Mouse (Mus musculus) induced T-regulatory cell, adult 2 months (primary cell): Measurements from ENCODE around the gene Ift172.
A peak's percentile ranks its signal among the peaks of the same experiment; 100 is the strongest.

Experiments used
- DNase-seq: peaks from one replicate; pipeline ENCODE4 v3.0.0-alpha.2; 2012; ENCODE audit warnings: low read depth

The Ift172 gene

DNA sequence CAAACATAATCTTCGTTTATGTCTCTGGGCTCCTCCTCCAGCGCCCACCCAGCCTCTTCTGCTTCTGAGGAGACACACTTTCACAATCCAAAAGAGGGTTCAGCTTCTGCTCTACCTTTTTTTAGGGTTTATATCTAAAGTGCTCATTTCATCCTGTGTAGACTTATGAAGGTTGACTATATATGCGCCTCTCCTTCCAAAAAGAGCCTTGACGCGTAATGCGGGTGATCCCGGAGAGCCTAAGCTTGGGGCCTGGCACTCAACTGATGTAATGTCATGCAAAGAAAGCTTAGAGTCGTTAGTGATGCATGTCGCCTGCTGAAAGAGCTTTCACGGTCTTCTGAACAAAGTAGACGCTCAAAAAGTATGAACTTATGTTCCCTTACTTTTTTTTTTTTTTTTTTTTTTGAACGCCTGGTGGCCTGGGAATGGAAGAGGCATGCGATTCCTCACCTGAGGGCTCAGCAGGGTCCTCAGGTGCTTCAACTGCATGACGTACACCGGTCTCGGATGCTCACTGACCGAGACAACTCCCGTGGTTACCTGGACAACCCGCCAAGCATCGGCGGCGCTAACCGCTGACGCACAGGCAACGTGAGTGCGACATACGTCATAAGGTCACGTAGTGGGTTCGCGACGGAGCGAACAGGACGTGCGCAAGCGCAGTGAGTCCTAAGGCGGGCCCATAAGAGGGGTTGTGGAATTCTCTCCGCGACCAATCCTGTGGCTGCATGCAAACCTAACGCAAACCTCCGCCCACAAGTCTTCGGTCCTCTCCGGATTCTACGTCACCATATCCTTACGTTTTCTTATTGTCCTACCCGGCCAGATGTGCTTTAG lies at the start of gene Ift172:
Ift172 (minus strand) TSS at position 596 of the 840 bp plus-strand sequence.
- DNase-seq = peak; percentile 99

DNA sequence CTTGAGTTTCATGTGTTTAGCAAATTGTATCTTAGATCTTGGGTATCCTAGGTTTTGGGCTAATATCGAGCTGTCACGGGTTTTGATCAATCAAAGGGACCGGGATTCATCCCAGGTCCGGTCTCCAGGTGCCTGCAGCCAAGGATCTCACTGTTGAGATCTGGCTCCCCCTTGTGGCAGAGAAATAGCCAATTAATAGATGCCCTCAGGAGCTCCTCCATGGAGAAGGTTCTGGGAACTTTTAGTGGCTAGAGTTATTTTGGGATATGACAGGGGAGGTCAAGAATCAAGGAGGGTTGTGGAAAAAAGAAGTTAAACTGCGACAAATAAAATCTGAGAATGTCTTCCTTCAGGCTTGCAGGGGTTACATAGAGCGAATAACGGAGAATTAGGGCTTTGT lies 37.3 kb upstream of the Ift172 start:
- peak; percentile 79 for DNase-seq

GRCm38 (mm10) chr5:31326850-31327249 lies 35.9 kb upstream of the Ift172 start:
- DNase-seq = peak; percentile 40

DNA sequence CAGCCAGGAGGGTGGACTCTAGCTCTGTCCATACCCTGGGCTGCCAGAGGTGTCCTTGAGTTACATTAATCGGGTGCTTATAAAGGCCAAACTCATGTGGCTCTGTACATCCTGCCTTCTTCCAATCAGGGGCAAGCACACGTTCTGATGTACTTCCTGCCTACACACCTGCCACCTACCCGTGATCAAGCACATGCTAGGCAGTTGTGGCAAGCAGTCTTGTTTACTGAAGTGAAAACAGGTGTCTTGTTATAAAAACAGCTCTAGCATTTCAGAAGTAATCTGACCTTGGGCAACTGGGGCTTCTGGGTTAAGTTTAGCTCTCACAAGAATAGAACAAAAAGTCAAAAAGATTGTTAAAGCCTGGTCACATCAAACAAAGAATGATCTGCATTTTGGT lies 33.2 kb upstream of the Ift172 start:
- DNase-seq = no peak

DNA sequence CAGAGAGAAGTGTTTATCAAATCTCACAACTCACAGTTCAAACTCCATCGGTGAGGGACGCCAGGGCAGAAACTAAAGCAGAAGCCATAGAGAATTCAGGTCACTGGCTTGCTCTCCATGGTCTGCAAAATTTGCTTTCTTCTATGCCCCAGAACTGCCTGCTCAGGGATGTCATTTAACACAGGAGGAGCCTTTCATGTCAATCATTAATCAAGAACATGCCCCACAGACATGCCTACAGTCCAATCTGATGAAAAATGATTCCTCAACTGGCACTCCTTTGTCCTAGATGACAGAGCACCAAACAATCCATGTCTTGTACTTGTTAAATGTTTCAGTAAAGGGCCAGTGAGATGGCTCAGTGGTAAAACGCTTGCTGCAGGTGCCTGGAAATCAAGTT lies 31.9 kb upstream of the Ift172 start:
- DNase-seq = no peak

DNA sequence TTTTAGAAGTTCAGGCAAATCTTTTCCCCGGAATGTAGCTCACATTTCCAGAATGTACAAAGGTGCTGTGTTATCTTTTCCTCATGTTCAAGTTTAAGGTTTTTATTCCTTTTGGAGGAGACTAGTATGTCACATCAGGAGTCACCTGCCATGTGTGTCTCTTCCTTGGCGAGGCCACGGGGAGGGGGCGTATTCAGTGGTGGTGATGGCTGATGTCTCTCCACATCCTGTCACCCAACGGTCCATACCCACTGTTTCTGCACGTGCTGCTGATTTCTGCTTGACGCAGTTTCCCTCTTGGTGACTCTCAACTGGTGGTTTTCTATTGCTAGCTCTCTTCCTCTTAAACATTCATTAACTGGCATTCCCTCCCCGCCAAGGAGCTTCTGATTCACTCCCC lies 21.9 kb upstream of the Ift172 start:
- no peak for DNase-seq

- no peak for DNase-seq
Measured at GRCm38 (mm10) chr5:31303093-31303492, 12.2 kb upstream of the Ift172 start.

DNA sequence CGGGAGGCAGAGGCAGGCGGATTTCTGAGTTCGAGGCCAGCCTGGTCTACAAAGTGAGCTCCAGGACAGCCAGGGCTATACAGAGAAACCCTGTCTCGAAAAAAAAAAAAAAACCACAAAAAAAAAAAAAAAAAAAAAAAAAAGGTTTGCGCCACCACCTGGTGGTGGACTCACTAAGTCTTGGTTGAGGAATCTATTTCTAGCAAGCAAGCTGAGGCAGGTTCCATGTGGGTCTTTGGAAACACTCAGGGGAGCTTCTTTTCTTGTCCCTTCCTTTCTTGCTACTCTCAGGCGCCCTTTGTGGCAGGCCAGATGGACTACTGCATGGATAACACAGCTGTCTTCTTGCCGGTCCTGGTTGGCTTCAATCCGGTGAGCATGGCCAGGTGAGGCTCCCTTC lies 10.9 kb upstream of the Ift172 start:
- DNase-seq = peak; percentile 21

DNA sequence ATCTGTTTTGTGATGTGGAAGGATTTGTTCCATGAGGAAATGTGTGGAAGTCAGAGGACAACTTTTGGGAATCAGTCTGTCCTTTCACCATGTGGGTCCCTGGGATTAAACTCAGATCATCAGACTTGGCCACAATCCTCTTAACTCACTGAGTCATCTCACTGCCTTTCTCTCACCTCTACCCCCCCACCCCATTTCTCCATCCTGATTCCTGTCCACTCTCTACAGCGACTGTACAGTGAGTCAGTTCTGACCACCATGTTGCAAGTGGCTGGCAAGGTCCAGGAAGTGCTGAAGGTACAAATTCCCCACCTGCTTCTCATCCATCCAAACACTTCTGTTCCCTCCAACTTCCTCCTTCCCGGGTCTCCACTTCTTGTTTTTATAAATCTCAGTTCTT lies 7.6 kb upstream of the Ift172 start:
- DNase-seq = no peak

GRCm38 (mm10) chr5:31297981-31298380 lies 7.1 kb upstream of the Ift172 start:
- DNase-seq = no peak

GRCm38 (mm10) chr5:31297047-31297757 lies 6.3 kb upstream of the Ift172 start, which contains the start of gene Gckr:
TSS of gene Gckr (plus strand) at chr5:31297443.
- DNase-seq = no peak

DNA sequence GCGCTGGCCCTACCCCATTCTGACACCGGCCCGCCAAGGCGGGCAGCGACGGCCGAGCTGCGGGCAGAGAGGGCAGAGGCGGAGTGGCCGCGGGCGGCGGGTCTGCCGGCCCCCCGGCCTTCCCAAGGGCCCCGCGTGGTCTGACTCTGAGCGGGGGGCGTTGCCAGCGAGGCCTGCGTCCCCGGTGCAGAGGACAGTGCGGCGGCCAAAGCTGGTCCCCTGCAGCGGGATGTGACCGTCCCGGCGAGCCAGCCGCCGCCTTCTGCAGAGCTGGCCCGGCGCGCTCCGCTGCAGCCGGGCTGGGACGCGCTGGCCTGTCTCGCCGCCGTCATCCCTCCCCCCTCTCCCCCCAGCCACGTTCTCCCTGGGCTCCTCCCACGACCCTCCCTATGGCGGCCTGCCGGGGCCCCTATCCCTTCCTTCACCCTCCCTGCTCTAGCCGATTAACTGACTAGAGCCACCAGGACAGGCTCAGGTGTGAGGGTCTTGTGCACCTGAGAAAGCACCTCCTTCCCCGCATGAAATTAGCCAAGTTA lies 4.8 kb upstream of the Ift172 start, which contains the start of gene Fndc4:
Fndc4 (minus strand) TSS at position 475 of the 536 bp plus-strand sequence.
- DNase-seq = peak; percentile 29

- peak; percentile 26 for DNase-seq
Measured at GRCm38 (mm10) chr5:31294964-31295605, 4.2 kb upstream of the Ift172 start.

GRCm38 (mm10) chr5:31291361-31291688 lies 409 bp upstream of the Ift172 start:
- DNase-seq = no peak

DNA sequence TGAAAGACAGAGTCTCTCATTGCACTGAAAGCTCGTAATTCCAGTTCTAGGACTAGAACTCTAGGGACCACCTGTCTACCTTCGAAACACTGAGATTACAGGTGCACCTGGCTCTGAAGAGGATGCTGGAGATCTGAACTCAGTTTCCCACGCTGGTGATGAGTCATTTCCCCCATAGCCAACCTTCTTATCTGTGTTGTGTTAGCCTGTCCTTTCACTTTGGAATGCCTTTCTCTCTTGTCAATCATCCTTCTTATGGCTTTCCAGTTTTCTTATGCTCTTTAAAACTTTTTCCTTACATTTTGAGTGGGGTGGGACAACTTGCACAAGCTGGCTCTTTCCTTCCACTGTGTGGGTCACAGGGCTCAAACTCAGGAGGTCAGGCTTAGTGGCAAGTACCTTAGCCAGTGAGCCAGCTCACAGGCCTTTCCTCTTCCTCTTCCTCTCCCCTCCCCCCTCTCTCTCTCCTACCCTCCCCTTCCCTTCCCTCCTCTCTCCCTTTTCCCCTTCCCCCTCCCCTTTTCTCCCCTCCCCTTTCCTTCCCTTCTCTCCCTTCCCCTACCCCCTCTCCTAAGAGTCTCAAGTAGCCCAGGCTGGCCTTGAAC lies 1.2 kb downstream of the Ift172 start:
- DNase-seq = peak; percentile 59

DNA sequence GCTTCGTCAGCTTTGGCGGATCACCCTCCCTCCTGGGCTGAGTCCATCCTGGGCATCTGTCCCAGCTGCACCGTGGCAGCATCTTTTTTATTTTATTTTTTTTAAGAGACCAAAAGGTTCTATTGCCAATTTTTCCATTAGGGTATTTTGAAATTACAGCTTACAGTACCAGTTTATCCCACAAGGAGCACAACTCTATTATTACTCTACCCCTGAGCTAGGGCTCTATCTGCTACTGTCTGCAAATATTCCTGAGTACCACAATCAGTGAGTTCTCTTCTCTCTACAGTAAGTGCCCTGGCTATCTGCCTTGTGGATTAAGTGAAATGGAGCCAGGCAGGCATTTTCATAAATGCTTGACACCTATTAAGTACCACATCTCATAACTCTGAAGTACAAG lies 2.3 kb downstream of the Ift172 start:
- peak; percentile 47 for DNase-seq

- no peak for DNase-seq
Measured at GRCm38 (mm10) chr5:31288225-31288624, 2.7 kb downstream of the Ift172 start.

DNA sequence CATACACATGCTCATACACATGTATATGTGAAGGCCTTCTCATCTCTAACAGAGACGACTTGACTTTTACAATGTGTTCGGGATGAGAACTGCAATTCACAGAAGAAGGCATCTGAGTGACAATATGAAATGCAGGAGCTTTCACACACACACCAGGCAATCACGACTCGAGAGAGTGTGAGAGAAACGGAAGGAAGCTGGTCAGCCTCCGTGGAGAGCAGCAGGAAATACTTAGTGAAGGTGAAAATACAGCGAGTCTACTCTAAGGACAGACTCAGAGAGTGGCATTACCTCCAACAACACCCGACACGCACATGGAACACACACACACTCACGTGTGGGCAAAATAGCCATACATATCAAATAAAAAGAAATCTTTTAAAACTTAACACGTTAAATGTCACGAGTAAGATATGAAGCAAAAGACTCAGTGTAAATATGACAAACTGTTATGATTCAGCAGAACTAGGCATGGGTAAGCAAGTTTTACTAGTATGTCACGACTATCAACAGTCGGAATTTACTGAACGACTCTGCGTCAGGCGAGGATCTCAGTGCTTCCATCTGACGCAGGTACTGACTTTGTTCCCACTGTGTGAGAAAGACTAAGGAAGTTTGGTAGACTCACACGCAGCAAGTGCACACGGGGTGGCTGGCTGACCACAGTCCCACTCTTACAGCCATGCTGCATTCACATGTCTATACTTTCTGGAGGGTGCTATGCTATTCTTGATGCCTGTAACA lies 11.5 kb downstream of the Ift172 start:
- peak; percentile 49 for DNase-seq

DNA sequence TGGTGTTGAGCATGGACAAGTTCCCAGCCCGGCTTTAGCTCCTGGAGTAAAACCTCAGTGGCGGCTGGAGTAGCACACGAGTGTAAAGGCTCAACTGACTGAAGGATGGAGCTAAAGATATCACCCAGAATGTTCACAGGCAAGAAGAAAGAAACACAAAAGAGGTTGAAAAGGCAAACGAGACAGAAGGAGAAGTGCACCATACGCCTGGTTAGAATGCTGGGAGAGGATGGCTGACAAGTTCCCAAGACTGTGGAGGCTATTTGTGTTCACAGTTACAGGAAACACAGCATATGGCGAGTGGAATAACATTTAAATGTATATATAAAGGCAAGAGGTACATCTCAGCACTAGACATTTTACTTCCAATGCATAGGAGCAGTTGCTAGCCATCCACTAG lies 17.9 kb downstream of the Ift172 start:
- no peak for DNase-seq

- DNase-seq = no peak
Measured at GRCm38 (mm10) chr5:31267686-31268085, 23.2 kb downstream of the Ift172 start.

DNA sequence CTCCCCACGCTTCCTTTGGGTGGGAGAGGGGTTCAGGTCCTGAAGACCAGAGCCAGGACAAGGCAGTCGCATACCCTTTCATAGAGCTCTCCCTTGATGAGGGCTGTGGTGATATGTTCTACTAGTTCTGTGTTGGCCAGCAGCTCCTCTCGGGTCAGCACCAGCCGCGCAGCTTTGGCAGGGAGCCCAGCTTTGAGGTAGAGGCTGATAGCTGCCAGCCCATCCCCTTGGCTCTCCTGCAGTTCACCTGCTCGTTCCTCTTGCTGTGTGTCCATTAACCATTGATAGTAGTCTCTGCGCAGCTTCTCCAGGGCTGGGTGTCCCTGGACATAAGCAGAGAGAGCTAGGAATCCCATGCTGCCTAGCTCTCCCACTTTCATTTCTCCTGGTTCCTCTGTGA lies 24.8 kb downstream of the Ift172 start:
- DNase-seq = no peak
